Mouse (Mus musculus): ENCODE measurements around the gene Snrpg.

- TF ChIP-seq POLR2A (IDR thresholded peaks at IDR 0.05; ENCODE audit: low read depth, low read length) (no peak), CTCF (IDR thresholded peaks at IDR 0.05; ENCODE audit: extremely low read depth, insufficient read depth, insufficient read length, insufficient replicate concordance) (no peak)
Observed at GRCm38 (mm10) chr6:86404100-86404861, 33.2 kb downstream of the Snrpg start, which contains the start of gene Tia1.
